Mouse (Mus musculus) kidney, adult 11 months (tissue): ENCODE results near the gene Aph1a.
A peak's percentile ranks its signal among the peaks of the same experiment; 100 is the strongest.
"Not testable (repeated sequence)": the region's sequence is repeated elsewhere in the genome, so short reads cannot be mapped to it uniquely, and the experiment has no call there.

ENCODE experiments used
- DNase-seq: peaks from one replicate; pipeline ENCODE4 v3.0.0; 2022

The Aph1a gene

GRCm38 (mm10) chr3:95923429-95923828, 29.7 kb downstream of the Aph1a start:
- DNase-seq, result not testable (repeated sequence)

GRCm38 (mm10) chr3:95924185-95924584, 30.4 kb downstream of the Aph1a start:
- DNase-seq, result no peak

GRCm38 (mm10) chr3:95925087-95925486, 31.3 kb downstream of the Aph1a start:
- DNase-seq, result no peak

- DNase-seq, result no peak
Observed at GRCm38 (mm10) chr3:95928261-95928657, 34.5 kb downstream of the Aph1a start.

- DNase-seq, result peak; percentile 98
Observed at GRCm38 (mm10) chr3:95928658-95929503, 35.1 kb downstream of the Aph1a start, which contains the start of gene Anp32e. Gene Anp32e, plus strand, starts transcription at chr3:95929246.

GRCm38 (mm10) chr3:95929581-95930470, 36.1 kb downstream of the Aph1a start:
- DNase-seq, result no peak

- no peak for DNase-seq
Observed at GRCm38 (mm10) chr3:95930471-95930789, 36.7 kb downstream of the Aph1a start.

- DNase-seq, result no peak
Observed at GRCm38 (mm10) chr3:95931471-95931870, 37.7 kb downstream of the Aph1a start.

GRCm38 (mm10) chr3:95932157-95932556, 38.4 kb downstream of the Aph1a start:
- no peak for DNase-seq

GRCm38 (mm10) chr3:95932566-95932965, 38.8 kb downstream of the Aph1a start:
- peak; percentile 54 for DNase-seq

GRCm38 (mm10) chr3:95933111-95933750, 39.5 kb downstream of the Aph1a start:
- no peak for DNase-seq

- no peak for DNase-seq
Observed at GRCm38 (mm10) chr3:95934448-95934847, 40.7 kb downstream of the Aph1a start.

- no peak for DNase-seq
Observed at GRCm38 (mm10) chr3:95938217-95938616, 44.4 kb downstream of the Aph1a start.

- DNase-seq, result no peak
Observed at GRCm38 (mm10) chr3:95938835-95939234, 45.1 kb downstream of the Aph1a start.

- peak; percentile 22 for DNase-seq
Observed at GRCm38 (mm10) chr3:95942749-95943148, 49.0 kb downstream of the Aph1a start.

- DNase-seq, result no peak
Observed at GRCm38 (mm10) chr3:95943226-95943625, 49.5 kb downstream of the Aph1a start.

GRCm38 (mm10) chr3:95944742-95945141, 51.0 kb downstream of the Aph1a start:
- no peak for DNase-seq

GRCm38 (mm10) chr3:95945731-95946240, 52.0 kb downstream of the Aph1a start:
- DNase-seq, result no peak
